8 mouse cellular contexts compared by ENCODE assay signal in the genomic region with DNA sequence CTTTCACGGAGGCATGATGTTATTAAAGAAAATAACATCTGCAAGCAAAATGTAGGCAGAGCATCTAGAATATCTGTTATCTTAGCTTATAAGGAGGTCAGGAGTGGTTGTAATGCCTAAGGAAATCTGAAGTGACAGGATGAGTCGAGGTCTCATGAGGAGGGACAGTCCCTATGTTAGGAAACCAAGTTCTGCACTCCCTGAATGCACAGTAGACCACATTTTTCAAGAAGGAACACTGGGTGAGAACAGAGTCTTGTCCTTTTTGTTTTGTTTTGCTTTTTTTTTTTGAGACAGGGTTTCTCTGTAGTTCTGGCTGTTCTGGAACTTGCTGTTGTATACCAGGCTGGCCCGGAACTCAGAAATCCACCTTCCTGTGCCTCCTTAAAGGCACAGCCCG. TPM values are rescaled to one million over a fixed set of nuclear protein-coding genes. Genes with fewer than 3 reads are reported as not detected.
DNase-seq lines count a peak whose midpoint lies in the region; ATAC-seq and TF ChIP-seq lines count a peak whose summit lies in the region.

No protein-coding gene starts in this region.

- peaks cover 4% of the 10 kb centered on the region; the same call in 1 of the 2 replicates for H3K4me1 ChIP-seq in kidney, postnatal 0 days (replicated peaks; ENCODE audit: insufficient read depth, low read length)
- H3K4me1 ChIP-seq in bone marrow macrophage, adult 2 months (ENCODE audit: control insufficient read depth, insufficient read depth, low read length), result peaks cover 15% of the 10 kb centered on the region
- peaks cover 17% of the 10 kb centered on the region for H3K4me1 ChIP-seq in neural tube, embryonic 12.5 days

- 11% methylated on average over 4 of the region's 4 CpGs for WGBS in kidney, postnatal 0 days
- 53% methylated on average over 4 of the region's 4 CpGs for WGBS in neural tube, embryonic 12.5 days

- H3K9ac ChIP-seq in kidney, postnatal 0 days (ENCODE audit: low read depth, low read length), result peak overlapping the region; percentile 99
- peak overlapping the region; percentile 97 for H3K9ac ChIP-seq in neural tube, embryonic 12.5 days

- TF ChIP-seq CTCF in kidney, postnatal 0 days (IDR thresholded peaks at IDR 0.05; ENCODE audit: low read depth), result no peak
- TF ChIP-seq CTCF in bone marrow macrophage, adult 2 months (IDR thresholded peaks at IDR 0.05; ENCODE audit: low read depth, low read length), result no peak

- H3K27ac ChIP-seq in kidney, postnatal 0 days, result peak overlapping the region; percentile 94; the same call in 1 of the 2 replicates
- peak overlapping the region; percentile 55 for H3K27ac ChIP-seq in bone marrow macrophage, adult 2 months (ENCODE audit: insufficient read depth, low read depth, low read length)
- H3K27ac ChIP-seq in neural tube, embryonic 12.5 days, result no peak overlapping the region

- H3K4me2 ChIP-seq in kidney, postnatal 0 days (ENCODE audit: low read length), result peak overlapping the region; percentile 86
- peak overlapping the region; percentile 93 for H3K4me2 ChIP-seq in neural tube, embryonic 12.5 days (replicated peaks)

- TF ChIP-seq POLR2A in bone marrow macrophage, adult 2 months (IDR thresholded peaks at IDR 0.05; ENCODE audit: borderline replicate concordance, low read depth, low read length), result no peak

- ATAC-seq in kidney, postnatal 0 days (replicated peaks; ENCODE audit: low FRiP score, low read depth), result no peak
- ATAC-seq in inflammation-experienced regulatory T-cells, adult 6 months, result peak; percentile 23
- ATAC-seq in neural tube, embryonic 12.5 days (ENCODE audit: low FRiP score, low read depth), result no peak

- H3K4me3 ChIP-seq in kidney, postnatal 0 days (replicated peaks; ENCODE audit: low read depth, low read length), result peak overlapping the region; percentile 90
- H3K4me3 ChIP-seq in bone marrow macrophage, adult 2 months (ENCODE audit: insufficient read depth, low read length), result peak overlapping the region; percentile 88
- peak overlapping the region; percentile 88 for H3K4me3 ChIP-seq in neural tube, embryonic 12.5 days

- H3K27me3 ChIP-seq in kidney, postnatal 0 days (ENCODE audit: insufficient read depth, low read length), result no peaks in the 10 kb centered on the region
- no peaks in the 10 kb centered on the region for H3K27me3 ChIP-seq in neural tube, embryonic 12.5 days (replicated peaks)

- no peaks in the 10 kb centered on the region for H3K9me3 ChIP-seq in kidney, postnatal 0 days (replicated peaks; ENCODE audit: low read length)
- H3K9me3 ChIP-seq in neural tube, embryonic 12.5 days, result no peaks in the 10 kb centered on the region

- no peaks in the 10 kb centered on the region for H3K36me3 ChIP-seq in kidney, postnatal 0 days (ENCODE audit: insufficient read depth, low read length)
- peaks cover 4% of the 10 kb centered on the region; the same call in 1 of the 2 replicates for H3K36me3 ChIP-seq in neural tube, embryonic 12.5 days

- no peak for DNase-seq in kidney, postnatal 0 days (ENCODE audit: low spot score)
- no peak for DNase-seq in kidney, adult 9 months
- DNase-seq in embryo, embryonic 10 days (ENCODE audit: low spot score), result no peak
- DNase-seq in adrenal gland, postnatal 4 days (ENCODE audit: low spot score in 2 of 2), result no peak
- DNase-seq in lung, postnatal 4 days, result no peak

RNA-seq across cellular contexts. Expression of gene Zfp148, which starts 1.7 kb away (rescaled TPM):
- 49.4 and 51.4 TPM in 2 replicates for polyA plus RNA-seq in kidney, postnatal 0 days (2015; fragmentation: Nextera tagmentation; extraction: Ambion mirVana)
- polyA plus RNA-seq in bone marrow macrophage, adult 2 months (2012; ENCODE audit: insufficient read depth, insufficient read length, missing spikeins), result 31.9 and 34.3 TPM in 2 replicates
- polyA plus RNA-seq in inflammation-experienced regulatory T-cells, adult 6 months (2017; shearing (Covaris generic)), result 10 to 100 TPM; 45.9 to 50.1 (median 46.0) TPM
- polyA plus RNA-seq in neural tube, embryonic 12.5 days (2016; fragmentation: Nextera tagmentation; extraction: Ambion mirVana), result 50.1 and 50.7 TPM in 2 replicates
- 10 to 100 TPM; 75.9 to 76.6 TPM for total RNA-seq in adrenal gland, postnatal 4 days (2021)
